Mouse (Mus musculus) cerebellum, adult 8-10 months (tissue): ENCODE data around the gene C2.

ENCODE experiments used
- DNase-seq: peaks from one replicate; pipeline ENCODE4 v3.0.0; 2022

C2 gene

DNA sequence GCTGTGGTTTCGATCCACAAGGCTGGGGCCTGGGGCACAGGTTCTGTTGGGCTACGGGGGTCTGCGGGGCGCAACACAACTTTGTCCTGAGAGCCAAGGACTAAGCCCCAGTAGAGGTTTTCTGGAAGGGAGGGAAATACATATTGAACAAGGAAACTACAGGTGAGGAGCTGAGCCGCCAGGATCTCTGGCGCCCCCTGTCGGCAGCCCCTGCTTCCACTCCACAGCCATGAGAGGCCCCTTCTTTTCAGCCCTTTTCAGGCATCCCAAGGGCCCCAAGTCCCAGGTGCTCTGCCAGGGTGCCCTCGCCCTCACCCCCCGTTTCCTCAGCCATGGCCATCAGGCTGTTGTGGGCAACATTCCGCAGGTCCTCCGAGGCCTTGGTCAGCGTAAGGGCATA lies 84.3 kb downstream of the C2 start:
- peak; percentile 27 for DNase-seq
